Mouse (Mus musculus) limb, embryonic 11.5 days (tissue): ENCODE data around the gene Bmp2. TPM values are rescaled to one million over a fixed set of nuclear protein-coding genes. Genes with fewer than 3 reads are reported as not detected.

Experiments used
- ATAC-seq: fragments of 200-750 bp; cut with Nextera tagmentation; 2 replicates; pipeline ENCODE4 v1.8.0; 2017; ENCODE audit warnings: low read depth; ENCODE audit not compliant: insufficient number of reproducible peaks, low FRiP score, low TSS enrichment
- DNase-seq: peaks from one replicate; pipeline ENCODE4 v3.0.0-alpha.2; 2015; ENCODE audit warnings: low spot score
- H3K27ac ChIP-seq: fragments of 300-500 bp; sonication (generic); replicated peaks from 2 replicates; pipeline ENCODE4 v1.5.1; 2014; ENCODE audit warnings: low read depth, mild to moderate bottlenecking, low read length
- H3K27me3 ChIP-seq: fragments of 300-500 bp; sonication (generic); 2 replicates; pipeline ENCODE4 v1.6.1; 2014; ENCODE audit warnings: mild to moderate bottlenecking, low read length, mixed read lengths; ENCODE audit not compliant: control insufficient read depth, insufficient read depth
- H3K36me3 ChIP-seq: fragments of 300-500 bp; sonication (generic); 2 replicates; pipeline ENCODE4 v1.6.1; 2014; ENCODE audit warnings: mild to moderate bottlenecking, low read length, moderate library complexity, mixed read lengths; ENCODE audit not compliant: control insufficient read depth, insufficient read depth
- H3K4me1 ChIP-seq: fragments of 300-500 bp; sonication (generic); 2 replicates; pipeline ENCODE4 v1.6.1; 2014; ENCODE audit warnings: low read length, mixed read lengths; ENCODE audit not compliant: control insufficient read depth, insufficient read depth
- H3K4me2 ChIP-seq: fragments of 300-500 bp; sonication (generic); 2 replicates; pipeline ENCODE4 v1.6.1; 2014; ENCODE audit warnings: low read depth, mild to moderate bottlenecking, moderate library complexity; ENCODE audit not compliant: severe bottlenecking
- H3K4me3 ChIP-seq: fragments of 300-500 bp; sonication (generic); 2 replicates; pipeline ENCODE4 v1.5.1; 2014; ENCODE audit warnings: low read depth, low read length
- H3K9ac ChIP-seq: fragments of 300-500 bp; sonication (generic); 2 replicates; pipeline ENCODE4 v1.6.1; 2014; ENCODE audit warnings: mild to moderate bottlenecking, low read length
- H3K9me3 ChIP-seq: fragments of 300-500 bp; sonication (generic); 2 replicates; pipeline ENCODE4 v1.6.1; 2016; ENCODE audit warnings: low read length; ENCODE audit not compliant: control insufficient read depth
- WGBS: fragments of 180-500 bp; shearing (Covaris S2); extraction: QIAGEN DNeasy Blood & Tissue Kit; methylation state at CpG from one replicate; pipeline ENCODE4 v1.1.7; 2014; 5-methylcytosine and 5-hydroxymethylcytosine counted together
- polyA plus RNA-seq: library from polyadenylated mRNA; unstranded; fragments of >200 nt; fragmentation: Nextera tagmentation; extraction: Ambion mirVana; gene quantifications from 2 replicates; pipeline ENCODE4 v1.2.1, GENCODE M21; 2014

Bmp2 gene
- polyA plus RNA-seq = 12.8 and 13.4 TPM in 2 replicates

GRCm38 (mm10) chr2:133552031-133552841, at the start of gene Bmp2:
Gene Bmp2 (plus strand): TSS chr2:133552159.
- peak; percentile 71 for DNase-seq
- peaks cover 4% of the 10 kb centered on the region; the same call in 1 of the 2 replicates for H3K4me1 ChIP-seq
- peaks cover 19% of the 10 kb centered on the region; the same call in 1 of the 2 replicates for H3K27me3 ChIP-seq
- H3K9ac ChIP-seq = peak within 1 kb of the TSS; percentile 74
- H3K4me2 ChIP-seq = peak within 1 kb of the TSS; percentile 92
- WGBS = under 1% methylated on average over 93 of the region's 110 CpGs
- 0 out of 2 replicates have a peak within 1 kb of the TSS, but pooled peaks have one; percentile 21 for H3K27ac ChIP-seq
- peak within 1 kb of the TSS; percentile 69 for H3K4me3 ChIP-seq
- no peaks in the 10 kb centered on the region for H3K36me3 ChIP-seq
- no peaks in the 10 kb centered on the region for H3K9me3 ChIP-seq
- peak; percentile 51 for ATAC-seq

- Histone ChIP-seq H3K27ac (no peak overlapping the region), H3K36me3 (no peaks in the 10 kb centered on the region), H3K9ac (no peak overlapping the region), H3K4me2 (no peak overlapping the region), H3K4me1 (no peaks in the 10 kb centered on the region), H3K9me3 (no peaks in the 10 kb centered on the region), H3K27me3 (no peaks in the 10 kb centered on the region), H3K4me3 (no peak overlapping the region)
- 78% methylated on average over 2 of the region's 2 CpGs for WGBS
- no peak for DNase-seq
- ATAC-seq = no peak
Measured at GRCm38 (mm10) chr2:133505678-133506077, 46.3 kb upstream of the Bmp2 start.

GRCm38 (mm10) chr2:133507045-133507444, 44.9 kb upstream of the Bmp2 start:
- ATAC-seq = no peak
- H3K9ac ChIP-seq = no peak overlapping the region
- no peaks in the 10 kb centered on the region for H3K27me3 ChIP-seq
- H3K36me3 ChIP-seq = no peaks in the 10 kb centered on the region
- DNase-seq = no peak
- no peak overlapping the region for H3K4me3 ChIP-seq
- H3K4me1 ChIP-seq = no peaks in the 10 kb centered on the region
- H3K27ac ChIP-seq = no peak overlapping the region
- 91% methylated on average over 4 of the region's 4 CpGs for WGBS
- no peak overlapping the region for H3K4me2 ChIP-seq
- no peaks in the 10 kb centered on the region for H3K9me3 ChIP-seq

- 65% methylated on average over 16 of the region's 16 CpGs for WGBS
- Histone ChIP-seq H3K4me3 (no peak overlapping the region), H3K36me3 (no peaks in the 10 kb centered on the region), H3K9me3 (no peaks in the 10 kb centered on the region), H3K27ac (no peak overlapping the region), H3K4me1 (no peaks in the 10 kb centered on the region), H3K27me3 (no peaks in the 10 kb centered on the region), H3K9ac (no peak overlapping the region), H3K4me2 (peak overlapping the region; percentile 8; the same call in 1 of the 2 replicates)
- DNase-seq (no peak), ATAC-seq (no peak)
Measured at GRCm38 (mm10) chr2:133509141-133509540, 42.8 kb upstream of the Bmp2 start.

- H3K4me2 ChIP-seq = no peak overlapping the region
- ATAC-seq = no peak
- no peaks in the 10 kb centered on the region for H3K9me3 ChIP-seq
- H3K27me3 ChIP-seq = no peaks in the 10 kb centered on the region
- H3K4me3 ChIP-seq = no peak overlapping the region
- H3K9ac ChIP-seq = no peak overlapping the region
- DNase-seq = no peak
- H3K36me3 ChIP-seq = no peaks in the 10 kb centered on the region
- 87% methylated on average over 9 of the region's 9 CpGs for WGBS
- no peak overlapping the region for H3K27ac ChIP-seq
- H3K4me1 ChIP-seq = no peaks in the 10 kb centered on the region
Measured at GRCm38 (mm10) chr2:133511011-133511779, 40.8 kb upstream of the Bmp2 start.

- Histone ChIP-seq H3K4me2 (no peak overlapping the region), H3K27me3 (no peaks in the 10 kb centered on the region), H3K4me1 (no peaks in the 10 kb centered on the region), H3K36me3 (no peaks in the 10 kb centered on the region), H3K9ac (no peak overlapping the region), H3K4me3 (no peak overlapping the region), H3K27ac (no peak overlapping the region), H3K9me3 (no peaks in the 10 kb centered on the region)
- WGBS = 87% methylated on average over 4 of the region's 4 CpGs
- no peak for ATAC-seq
- no peak for DNase-seq
Measured at GRCm38 (mm10) chr2:133516331-133517046, 35.5 kb upstream of the Bmp2 start.

- no peak overlapping the region for H3K4me2 ChIP-seq
- WGBS = 79% methylated on average over 2 of the region's 2 CpGs
- H3K4me1 ChIP-seq = no peaks in the 10 kb centered on the region
- H3K27ac ChIP-seq = no peak overlapping the region
- no peaks in the 10 kb centered on the region for H3K27me3 ChIP-seq
- no peak for ATAC-seq
- DNase-seq = no peak
- H3K9ac ChIP-seq = no peak overlapping the region
- H3K36me3 ChIP-seq = no peaks in the 10 kb centered on the region
- no peak overlapping the region for H3K4me3 ChIP-seq
- H3K9me3 ChIP-seq = no peaks in the 10 kb centered on the region
Measured at GRCm38 (mm10) chr2:133517867-133518266, 34.1 kb upstream of the Bmp2 start.

- Histone ChIP-seq H3K9ac (no peak overlapping the region), H3K27ac (no peak overlapping the region), H3K4me2 (no peak overlapping the region), H3K4me3 (no peak overlapping the region), H3K36me3 (no peaks in the 10 kb centered on the region), H3K27me3 (no peaks in the 10 kb centered on the region), H3K9me3 (no peaks in the 10 kb centered on the region), H3K4me1 (no peaks in the 10 kb centered on the region)
- 67% methylated on average over 5 of the region's 5 CpGs for WGBS
- ATAC-seq (no peak), DNase-seq (no peak)
Measured at GRCm38 (mm10) chr2:133521193-133521592, 30.8 kb upstream of the Bmp2 start.
